Mouse (Mus musculus): Measurements from ENCODE around the gene 4930558K02Rik.

GRCm38 (mm10) chr1:161907111-161907510 is 72.3 kb downstream of the 4930558K02Rik start:
- TF ChIP-seq CTCF (conservative IDR thresholded peaks at IDR 0.05 in 1 of 2, IDR thresholded peaks at IDR 0.05 in 1 of 2; ENCODE audit: low read depth in 2 of 2, low read length in 2 of 2) (no peak), ZNF384 (IDR thresholded peaks at IDR 0.05; ENCODE audit: low read depth, low read length) (no peak), POLR2AphosphoS2 (IDR thresholded peaks at IDR 0.05; ENCODE audit: low read depth, low read length) (no peak), ZKSCAN1 (IDR thresholded peaks at IDR 0.05; ENCODE audit: borderline replicate concordance, low read depth, low read length) (no peak), EP300 (IDR thresholded peaks at IDR 0.05; ENCODE audit: low read length) (peak; percentile 20; the same call in 1 of the 2 replicates), JUND (conservative IDR thresholded peaks at IDR 0.05; ENCODE audit: low read depth, low read length) (peak; percentile 64; the same call in 1 of the 2 replicates), RAD21 (IDR thresholded peaks at IDR 0.05; ENCODE audit: low read depth, low read length) (no peak)
